ENCODE assay signal across 26 mouse cellular contexts in the genomic region with DNA sequence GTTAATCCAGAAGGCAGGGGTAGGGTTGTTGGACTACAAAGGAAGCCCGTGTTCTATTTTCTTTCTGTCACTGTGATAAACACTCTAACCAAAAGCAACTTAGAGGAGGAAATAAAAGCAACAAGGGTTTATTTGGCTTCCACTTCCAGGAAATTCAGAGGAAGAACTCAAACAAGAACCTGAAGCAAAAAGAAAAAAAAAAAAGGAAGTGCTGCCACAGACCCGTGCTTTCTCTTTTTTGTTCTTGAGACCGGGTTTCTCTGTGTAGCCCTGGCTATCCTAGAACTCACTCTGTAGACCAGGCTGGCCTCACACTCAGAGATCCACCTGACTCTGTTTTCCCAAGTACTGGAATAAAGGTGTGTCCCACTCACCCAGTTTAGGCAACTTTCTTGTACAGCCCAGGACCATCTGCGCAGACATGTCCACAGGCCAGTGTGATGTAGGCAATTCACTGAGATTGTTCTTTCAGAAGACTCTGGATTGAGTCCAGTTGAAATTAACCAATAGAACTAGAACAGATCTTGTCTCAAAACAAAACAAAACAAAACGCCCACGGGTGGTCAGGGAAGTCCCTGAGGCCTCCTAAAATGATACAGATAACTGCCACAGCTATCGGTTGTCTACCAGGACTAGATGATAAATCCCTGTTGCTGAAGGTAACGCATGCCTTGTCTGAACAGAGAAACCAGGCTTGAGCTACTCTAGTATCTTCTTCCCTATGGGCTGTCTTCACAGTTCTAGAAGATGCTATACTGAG. TPM values are rescaled to one million over a fixed set of nuclear protein-coding genes. Genes with fewer than 3 reads are reported as not detected.
DNase-seq lines count a peak whose midpoint lies in the region; ATAC-seq and TF ChIP-seq lines count a peak whose summit lies in the region.
"Had no signal": no experiment of that assay in that cellular context is flagged by ENCODE, and none has a peak within 500 bp of the region (broad histone marks: within the 10 kb centered on the region; RNA-seq: fewer than 3 reads in every experiment).

No protein-coding gene starts in this region.

- intact Hi-C loops in gastrocnemius, adult 2 months (cut with DNase I) = no loop called here

- H3K27me3 ChIP-seq in splenic B cell, adult 2 months (ENCODE audit: control insufficient read depth, insufficient read depth, low read length, poor library complexity, severe bottlenecking) = no peaks in the 10 kb centered on the region
- H3K27me3 ChIP-seq in neural tube, embryonic 15.5 days (replicated peaks) = no peaks in the 10 kb centered on the region
- H3K27me3 ChIP-seq: forebrain, embryonic 13.5 days; heart, embryonic 12.5 days; kidney, embryonic 15.5 days; midbrain, embryonic 15.5 days; neural tube, embryonic 12.5 days; stomach, embryonic 15.5 days had no signal

- ATAC-seq in CD4-positive, CD25-positive, alpha-beta regulatory T cell, adult 4 months = peak; percentile 32
- no peak for ATAC-seq in neural tube, embryonic 15.5 days (ENCODE audit: low FRiP score)
- ATAC-seq: forebrain, embryonic 13.5 days; hindbrain, postnatal 0 days; midbrain, embryonic 15.5 days had no signal

- no peak overlapping the region for H3K4me2 ChIP-seq in neural tube, embryonic 15.5 days
- H3K4me2 ChIP-seq: forebrain, embryonic 13.5 days; heart, embryonic 12.5 days; kidney, embryonic 15.5 days; midbrain, embryonic 15.5 days; neural tube, embryonic 12.5 days; stomach, embryonic 15.5 days had no signal

- no peak for TF ChIP-seq CTCF in gastrocnemius, adult 2 months (IDR thresholded peaks at IDR 0.05)

- no peaks in the 10 kb centered on the region for H3K36me3 ChIP-seq in splenic B cell, adult 2 months (ENCODE audit: control insufficient read depth, insufficient read depth, low read length, poor library complexity, severe bottlenecking)
- no peaks in the 10 kb centered on the region for H3K36me3 ChIP-seq in neural tube, embryonic 15.5 days
- H3K36me3 ChIP-seq: heart, embryonic 12.5 days; kidney, embryonic 15.5 days; midbrain, embryonic 15.5 days; neural tube, embryonic 12.5 days; stomach, embryonic 15.5 days had no signal

- no peak overlapping the region for H3K9ac ChIP-seq in neural tube, embryonic 15.5 days (replicated peaks)
- H3K9ac ChIP-seq: forebrain, embryonic 13.5 days; heart, embryonic 12.5 days; kidney, embryonic 15.5 days; midbrain, embryonic 15.5 days; neural tube, embryonic 12.5 days; stomach, embryonic 15.5 days had no signal

- peaks cover 40% of the 10 kb centered on the region for H3K4me1 ChIP-seq in brown adipose tissue, adult 24 weeks (ENCODE audit: control insufficient read depth, insufficient read depth, insufficient read length, low read length)
- peaks cover 4% of the 10 kb centered on the region; the same call in 1 of the 2 replicates for H3K4me1 ChIP-seq in neural tube, embryonic 15.5 days
- H3K4me1 ChIP-seq: forebrain, embryonic 13.5 days; heart, embryonic 12.5 days; kidney, embryonic 15.5 days; midbrain, embryonic 15.5 days; stomach, embryonic 15.5 days had no signal

- peak overlapping the region; percentile 46 for H3K27ac ChIP-seq in gastrocnemius, adult 2 months
- H3K27ac ChIP-seq in brown adipose tissue, adult 24 weeks (replicated peaks; ENCODE audit: low read depth, low read length) = peak overlapping the region; percentile 48
- H3K27ac ChIP-seq in neural tube, embryonic 15.5 days (replicated peaks) = no peak overlapping the region
- H3K27ac ChIP-seq: forebrain, embryonic 13.5 days; hindbrain, postnatal 0 days; kidney, embryonic 15.5 days; midbrain, embryonic 15.5 days; neural tube, embryonic 12.5 days; stomach, embryonic 15.5 days had no signal

- H3K9me3 ChIP-seq in neural tube, embryonic 15.5 days (replicated peaks) = no peaks in the 10 kb centered on the region
- H3K9me3 ChIP-seq: forebrain, embryonic 13.5 days; kidney, embryonic 15.5 days; midbrain, embryonic 15.5 days; neural tube, embryonic 12.5 days; stomach, embryonic 15.5 days had no signal

- H3K4me3 ChIP-seq in gastrocnemius, adult 2 months = no peak overlapping the region
- no peak overlapping the region for H3K4me3 ChIP-seq in brown adipose tissue, adult 24 weeks (ENCODE audit: insufficient read depth, low read depth, low read length)
- H3K4me3 ChIP-seq in neural tube, embryonic 15.5 days (replicated peaks) = no peak overlapping the region
- H3K4me3 ChIP-seq: forebrain, embryonic 13.5 days; heart, embryonic 12.5 days; kidney, embryonic 15.5 days; midbrain, embryonic 15.5 days; neural tube, embryonic 12.5 days; stomach, embryonic 15.5 days had no signal

- 85% methylated on average over 8 of the region's 8 CpGs for WGBS in neural tube, embryonic 15.5 days

- no peak for DNase-seq in gastrocnemius, adult 2 months
- DNase-seq in gastrocnemius, postnatal 25 days = no peak
- peak; percentile 25 for DNase-seq in splenic B cell, adult 2 months (ENCODE audit: low read depth, low spot score)
- DNase-seq in adrenal gland, adult (ENCODE audit: inconsistent age in 2 of 2, low spot score in 1 of 2) = no peak
- DNase-seq: adrenal gland, adult 2 months; cerebellum, adult 11-12 months; cerebellum, postnatal 25 days; heart, postnatal 10 days; kidney, adult 11 months; kidney, postnatal 4 days; left cerebral cortex, postnatal 4 days; liver; lung, adult 2 months; retina, postnatal 1 day; right cerebral cortex, postnatal 25 days; thymus, postnatal 25 days had no signal

RNA-seq across cellular contexts. Expression of a gene that starts 15.8 kb away (rescaled TPM):
- total RNA-seq in gastrocnemius, adult 2 months (2021) = 10 to 100 TPM; 87.7 to 94.8 TPM
- 10 to 100 TPM; 68.2 to 84.8 TPM for total RNA-seq in gastrocnemius, postnatal 25 days (2021)
- 10 to 100 TPM in 1 of 2 experiments, 1 to 10 TPM in 1; 7.7 to 10.3 TPM for polyA plus RNA-seq in CD4-positive, CD25-positive, alpha-beta regulatory T cell, adult 4 months (2017; shearing (Covaris generic))
- polyA plus RNA-seq in brown adipose tissue, adult 24 weeks (2012; ENCODE audit: insufficient read depth, insufficient read length, missing spikeins) = 370 and 390 TPM in 2 replicates
- 35.3 and 42.0 TPM in 2 replicates for polyA plus RNA-seq in neural tube, embryonic 15.5 days (2015; fragmentation: Nextera tagmentation; extraction: Ambion mirVana)
